Mouse (Mus musculus) ES-E14 (cell line): ENCODE results near the gene Sbno2. TPM values are rescaled to one million over a fixed set of nuclear protein-coding genes. Genes with fewer than 3 reads are reported as not detected.

Experiments used
- DNase-seq: peaks from one replicate; pipeline ENCODE4 v3.0.0-alpha.2; 2013; ENCODE audit warnings: low read depth, low spot score
- H3K27ac ChIP-seq: 2 replicates; pipeline ENCODE4 v1.5.1; 2012; ENCODE audit warnings: low read depth, mild to moderate bottlenecking, low read length, moderate library complexity, mixed read lengths; ENCODE audit not compliant: poor library complexity, insufficient read depth, severe bottlenecking
- H3K36me3 ChIP-seq: 2 replicates; pipeline ENCODE4 v1.6.1; 2012; ENCODE audit warnings: mild to moderate bottlenecking, low read length, moderate library complexity, mixed read lengths; ENCODE audit not compliant: control insufficient read depth, poor library complexity, insufficient read depth, severe bottlenecking
- H3K4me1 ChIP-seq, 2 experiments: fragments of 150-350 bp in 1 of 2; sonication (generic) in 1 of 2; 2 replicates each; pipeline ENCODE4 v1.6.1; 2012; ENCODE audit warnings: low read length in 2 of 2, mild to moderate bottlenecking in 1 of 2, mixed read lengths in 1 of 2; ENCODE audit not compliant: control insufficient read depth in 2 of 2, insufficient read depth in 2 of 2, poor library complexity in 1 of 2
- H3K4me3 ChIP-seq, 2 experiments: fragments of 150-350 bp in 1 of 2; sonication (generic) in 1 of 2; 2 replicates each; pipeline ENCODE4 v1.5.1; 2012; ENCODE audit warnings: low read length in 2 of 2, low read depth in 1 of 2, mild to moderate bottlenecking in 1 of 2, mixed read lengths in 1 of 2; ENCODE audit not compliant: insufficient read depth in 1 of 2, poor library complexity in 1 of 2, severe bottlenecking in 1 of 2
- H3K9ac ChIP-seq: 2 replicates; pipeline ENCODE4 v1.6.1; 2012; ENCODE audit warnings: low read depth, mild to moderate bottlenecking, low read length, mixed read lengths; ENCODE audit not compliant: poor library complexity, insufficient read depth, severe bottlenecking
- H3K9me3 ChIP-seq: fragments of 150-350 bp; sonication (generic); 2 replicates; pipeline ENCODE4 v1.6.1; 2012; ENCODE audit warnings: low read depth, mild to moderate bottlenecking, low read length; ENCODE audit not compliant: control insufficient read depth, insufficient read depth
- CHD2 ChIP-seq: IDR thresholded peaks from 2 replicates; pipeline ENCODE4 v1.6.1; 2014; ENCODE audit warnings: mild to moderate bottlenecking, low read depth, low read length, inconsistent platforms
- HCFC1 ChIP-seq: IDR thresholded peaks from 2 replicates; pipeline ENCODE4 v1.6.1; 2012; ENCODE audit warnings: low read length, inconsistent platforms, borderline replicate concordance; ENCODE audit not compliant: insufficient read depth
- MAFK ChIP-seq: IDR thresholded peaks from 2 replicates; pipeline ENCODE4 v1.6.1; 2014; ENCODE audit warnings: mild to moderate bottlenecking, low read depth, low read length, inconsistent platforms; ENCODE audit not compliant: insufficient read depth
- ZC3H11A ChIP-seq: IDR thresholded peaks from 2 replicates; pipeline ENCODE4 v1.6.1; 2012; ENCODE audit warnings: low read depth, mild to moderate bottlenecking, inconsistent platforms, low read length, borderline replicate concordance
- ZNF384 ChIP-seq: IDR thresholded peaks from 2 replicates; pipeline ENCODE4 v1.6.1; 2012; ENCODE audit warnings: low read depth, low read length, inconsistent platforms
- in situ Hi-C, 2 experiments: fragments of 600-800 bp; cut with MboI; formaldehyde crosslinking; loops; one replicate each; pipeline ENCODE4 v1.15.1; 2025; ENCODE audit warnings: low sequenced_read_pairs in 2 of 2, inconsistent platforms in 1 of 2; ENCODE audit not compliant: unreplicated experiment in 2 of 2
- total RNA-seq: library from RNA; depleted of rRNA; stranded (reverse); fragments of 300-350 nt; gene quantifications from 2 replicates; pipeline ENCODE4 v1.2.3, GENCODE M21; 2012

Gene Sbno2
- total RNA-seq, 1 experiment, result 36.6 TPM

- H3K9ac ChIP-seq, result no peak overlapping the region
- H3K27ac ChIP-seq, result no peak overlapping the region
- TF ChIP-seq ZNF384 (no peak), HCFC1 (no peak), MAFK (no peak), ZC3H11A (no peak), CHD2 (no peak)
- no peak overlapping the region for H3K4me3 ChIP-seq
- H3K9me3 ChIP-seq, result no peaks in the 10 kb centered on the region
- H3K4me1 ChIP-seq, result peaks cover 6 to 34% of the 10 kb centered on the region in 2 experiments
- DNase-seq, result no peak
- in situ Hi-C loops, result no loop called here
- peaks cover 15% of the 10 kb centered on the region for H3K36me3 ChIP-seq
These were observed 74.6 kb downstream of the Sbno2 start for GRCm38 (mm10) chr10:80030736-80031135.

GRCm38 (mm10) chr10:80030191-80030590, 75.2 kb downstream of the Sbno2 start:
- no peak overlapping the region for H3K27ac ChIP-seq
- DNase-seq, result no peak
- peaks cover 6 to 37% of the 10 kb centered on the region in 2 experiments for H3K4me1 ChIP-seq
- H3K9ac ChIP-seq, result no peak overlapping the region
- H3K9me3 ChIP-seq, result no peaks in the 10 kb centered on the region
- H3K4me3 ChIP-seq, result no peak overlapping the region
- no peak for TF ChIP-seq CHD2
- TF ChIP-seq MAFK, result no peak
- TF ChIP-seq ZC3H11A, result no peak
- TF ChIP-seq ZNF384, result no peak
- TF ChIP-seq HCFC1, result no peak
- H3K36me3 ChIP-seq, result peaks cover 10% of the 10 kb centered on the region; the same call in 1 of the 2 replicates
- in situ Hi-C loops, result no loop called here

- H3K9ac ChIP-seq, result no peak overlapping the region
- peaks cover 5% of the 10 kb centered on the region; the same call in 1 of the 2 replicates for H3K36me3 ChIP-seq
- H3K4me3 ChIP-seq, result no peak overlapping the region
- TF ChIP-seq CHD2, result no peak
- TF ChIP-seq HCFC1, result no peak
- no peak for TF ChIP-seq ZC3H11A
- no peak for TF ChIP-seq ZNF384
- no peak for TF ChIP-seq MAFK
- in situ Hi-C loops, result no loop called here
- peaks cover 0 to 42% of the 10 kb centered on the region in 2 experiments; a peak in 2 of 4 replicates for H3K4me1 ChIP-seq
- no peaks in the 10 kb centered on the region for H3K9me3 ChIP-seq
- no peak overlapping the region for H3K27ac ChIP-seq
- DNase-seq, result no peak
These were observed 76.9 kb downstream of the Sbno2 start for GRCm38 (mm10) chr10:80028521-80028846.

- in situ Hi-C loops, result no loop called here
- H3K9me3 ChIP-seq, result no peaks in the 10 kb centered on the region
These were observed 77.5 kb downstream of the Sbno2 start for GRCm38 (mm10) chr10:80027681-80028520.

More at GRCm38 (mm10) chr10:80027681-80028520, 77.5 kb downstream of the Sbno2 start:
- Histone ChIP-seq H3K27ac (no peak overlapping the region), H3K9ac (no peak overlapping the region), H3K4me3 (no peak overlapping the region), H3K4me1 (peaks cover 0 to 39% of the 10 kb centered on the region in 2 experiments; a peak in 2 of 4 replicates), H3K36me3 (peaks cover 5% of the 10 kb centered on the region; the same call in 1 of the 2 replicates)
- TF ChIP-seq ZNF384 (no peak), CHD2 (no peak), HCFC1 (no peak), ZC3H11A (no peak), MAFK (no peak)
- peak; percentile 77 for DNase-seq
